34 mouse cellular contexts compared by ENCODE assay signal in genomic region chrX:7945618-7946017, GRCm38 (mm10). TPM values are rescaled to one million over a fixed set of nuclear protein-coding genes. Genes with fewer than 3 reads are reported as not detected.
DNase-seq lines count a peak whose midpoint lies in the region; ATAC-seq lines count a peak whose summit lies in the region.
"Had no signal": no experiment of that assay in that cellular context is flagged by ENCODE, and none has a peak within 500 bp of the region (broad histone marks: within the 10 kb centered on the region; RNA-seq: fewer than 3 reads in every experiment).

No protein-coding gene starts in this region.

- H3K27me3 ChIP-seq in kidney, embryonic 15.5 days: no peaks in the 10 kb centered on the region
- no peaks in the 10 kb centered on the region for H3K27me3 ChIP-seq in hindbrain, embryonic 10.5 days (ENCODE audit: insufficient read depth, poor library complexity, severe bottlenecking)
- H3K27me3 ChIP-seq in hindbrain, embryonic 11.5 days (ENCODE audit: control insufficient read depth, insufficient read depth, low read length): no peaks in the 10 kb centered on the region
- H3K27me3 ChIP-seq: CH12.LX; forebrain, embryonic 13.5 days had no signal

- no peak overlapping the region for H3K4me3 ChIP-seq in kidney, embryonic 15.5 days (replicated peaks)
- no peak overlapping the region for H3K4me3 ChIP-seq in hindbrain, embryonic 10.5 days
- H3K4me3 ChIP-seq in hindbrain, embryonic 11.5 days (ENCODE audit: low read depth, low read length): no peak overlapping the region
- H3K4me3 ChIP-seq: forebrain, embryonic 10.5 days; forebrain, embryonic 13.5 days had no signal

- H3K4me2 ChIP-seq in kidney, embryonic 15.5 days: peak overlapping the region; percentile 59; the same call in 1 of the 2 replicates
- H3K4me2 ChIP-seq in hindbrain, embryonic 11.5 days (replicated peaks; ENCODE audit: low read depth, low read length): no peak overlapping the region
- H3K4me2 ChIP-seq: forebrain, embryonic 13.5 days; heart, embryonic 11.5 days had no signal

- no peak for ATAC-seq in kidney, embryonic 15.5 days (replicated peaks; ENCODE audit: low FRiP score)
- ATAC-seq in hindbrain, embryonic 11.5 days (ENCODE audit: low FRiP score): no peak
- ATAC-seq: forebrain, embryonic 13.5 days; forebrain, embryonic 16.5 days; Patski had no signal

- intact Hi-C loops in gastrocnemius, postnatal 36 days (cut with DNase I): no loop called here

- H3K4me1 ChIP-seq in kidney, embryonic 15.5 days: 0 out of 2 replicates have a peak, but pooled peaks cover 6% of the 10 kb centered on the region
- H3K4me1 ChIP-seq in hindbrain, embryonic 10.5 days (replicated peaks): peaks cover 7% of the 10 kb centered on the region
- H3K4me1 ChIP-seq in hindbrain, embryonic 11.5 days (replicated peaks; ENCODE audit: control insufficient read depth, insufficient read depth, low read length): no peaks in the 10 kb centered on the region

- 0 out of 2 replicates have a peak overlapping the region, but pooled peaks have one; percentile 13 for H3K27ac ChIP-seq in kidney, embryonic 15.5 days
- no peak overlapping the region for H3K27ac ChIP-seq in hindbrain, embryonic 10.5 days
- H3K27ac ChIP-seq in hindbrain, embryonic 11.5 days (ENCODE audit: low read depth, low read length): no peak overlapping the region
- H3K27ac ChIP-seq: forebrain, embryonic 10.5 days; forebrain, embryonic 13.5 days; hindbrain, embryonic 14.5 days had no signal

- H3K9me3 ChIP-seq in kidney, embryonic 15.5 days (replicated peaks): no peaks in the 10 kb centered on the region
- peaks cover 9% of the 10 kb centered on the region; the same call in 1 of the 2 replicates for H3K9me3 ChIP-seq in hindbrain, embryonic 10.5 days
- no peaks in the 10 kb centered on the region for H3K9me3 ChIP-seq in hindbrain, embryonic 11.5 days (ENCODE audit: control insufficient read depth, low read length)
- H3K9me3 ChIP-seq: forebrain, embryonic 13.5 days; G1E had no signal

- 46% methylated on average over 8 of the region's 8 CpGs for WGBS in kidney, embryonic 15.5 days
- 69% methylated on average over 8 of the region's 8 CpGs for WGBS in hindbrain, embryonic 10.5 days
- 63% methylated on average over 8 of the region's 8 CpGs for WGBS in hindbrain, embryonic 11.5 days

- H3K36me3 ChIP-seq in kidney, embryonic 15.5 days: no peaks in the 10 kb centered on the region; the same call in 1 of the 2 replicates
- peaks cover 22% of the 10 kb centered on the region for H3K36me3 ChIP-seq in hindbrain, embryonic 10.5 days
- no peaks in the 10 kb centered on the region for H3K36me3 ChIP-seq in hindbrain, embryonic 11.5 days (ENCODE audit: control insufficient read depth, insufficient read depth, low read length)

- no peak overlapping the region for H3K9ac ChIP-seq in kidney, embryonic 15.5 days
- no peak overlapping the region for H3K9ac ChIP-seq in hindbrain, embryonic 11.5 days (ENCODE audit: low read depth, low read length)
- H3K9ac ChIP-seq: forebrain, embryonic 13.5 days; hindbrain, embryonic 14.5 days had no signal

- peak; percentile 13 for DNase-seq in kidney, adult 18-20 months
- no peak for DNase-seq in kidney, postnatal 4 days
- DNase-seq in kidney, adult 8-10 months: peak; percentile 21 to 48
- peak; percentile 24 to 62 for DNase-seq in kidney, postnatal 25 days
- DNase-seq in hindbrain, embryonic 10.5 days (ENCODE audit: low spot score): no peak
- DNase-seq in gastrocnemius, postnatal 36 days: no peak
- no peak for DNase-seq in hindbrain, embryonic 11.5 days (ENCODE audit: low spot score)
- DNase-seq: adrenal gland, postnatal 10 days; adrenal gland, postnatal 36 days; B cell, adult 2 months; cerebellum, adult 18-20 months; cerebellum, adult 9-10 months; cerebellum, postnatal 14 days; gastrocnemius, postnatal 10 days; heart, adult 11 months had no signal

RNA-seq across cellular contexts. Expression of gene Hdac6, which starts 2.1 kb away (rescaled TPM):
- polyA plus RNA-seq in kidney, embryonic 15.5 days (2015; fragmentation: Nextera tagmentation; extraction: Ambion mirVana): 49.2 and 59.6 TPM in 2 replicates
- 58.5 and 61.5 TPM in 2 replicates for polyA plus RNA-seq in hindbrain, embryonic 10.5 days (2016; fragmentation: Nextera tagmentation; extraction: Ambion mirVana)
- 1 to 10 TPM; 4.3 to 4.9 TPM for total RNA-seq in gastrocnemius, postnatal 36 days (2021)
- 46.0 and 48.5 TPM in 2 replicates for polyA plus RNA-seq in hindbrain, embryonic 11.5 days (2014; fragmentation: Nextera tagmentation; extraction: Ambion mirVana)

RNA-seq across cellular contexts. Expression of gene Eras, which starts 17.2 kb away (rescaled TPM):
- not detected in 2 replicates for polyA plus RNA-seq in kidney, embryonic 15.5 days (2015; fragmentation: Nextera tagmentation; extraction: Ambion mirVana)
- polyA plus RNA-seq in hindbrain, embryonic 10.5 days (2016; fragmentation: Nextera tagmentation; extraction: Ambion mirVana): not detected in 2 replicates
- not detected for total RNA-seq in gastrocnemius, postnatal 36 days (2021)
- polyA plus RNA-seq in hindbrain, embryonic 11.5 days (2014; fragmentation: Nextera tagmentation; extraction: Ambion mirVana): not detected in 2 replicates
- total RNA-seq: adrenal gland, adult 18-20 months; adrenal gland, postnatal 10 days; adrenal gland, postnatal 36 days; CH12.LX; G1E; gastrocnemius, adult 18-20 months; gastrocnemius, postnatal 10 days; gastrocnemius, postnatal 4 days; heart, adult 8-10 months; heart, postnatal 25 days; hematopoietic stem cell, adult 5-6 weeks had no signal
- polyA plus RNA-seq: embryonic facial prominence, embryonic 11.5 days; embryonic facial prominence, embryonic 14.5 days; forebrain, embryonic 13.5 days; forebrain, embryonic 16.5 days; G1E; heart, embryonic 11.5 days; heart, embryonic 14.5 days; heart, postnatal 0 days; hindbrain, embryonic 14.5 days; Patski had no signal

RNA-seq across cellular contexts. Expression of gene Pcsk1n, which starts 26.0 kb away (rescaled TPM):
- 1.7 and 7.7 TPM in 2 replicates for polyA plus RNA-seq in kidney, embryonic 15.5 days (2015; fragmentation: Nextera tagmentation; extraction: Ambion mirVana)
- polyA plus RNA-seq in hindbrain, embryonic 10.5 days (2016; fragmentation: Nextera tagmentation; extraction: Ambion mirVana): 7.8 and 39.8 TPM in 2 replicates
- total RNA-seq in gastrocnemius, postnatal 36 days (2021): not detected
- 23.9 and 25.9 TPM in 2 replicates for polyA plus RNA-seq in hindbrain, embryonic 11.5 days (2014; fragmentation: Nextera tagmentation; extraction: Ambion mirVana)
- total RNA-seq: CH12.LX; G1E; gastrocnemius, adult 18-20 months; hematopoietic stem cell, adult 5-6 weeks had no signal
- polyA plus RNA-seq: G1E, Patski had no signal

RNA-seq across cellular contexts. Expression of gene Gata1, which starts 32.3 kb away (rescaled TPM):
- 1.2 and 2.3 TPM in 2 replicates for polyA plus RNA-seq in kidney, embryonic 15.5 days (2015; fragmentation: Nextera tagmentation; extraction: Ambion mirVana)
- 5.3 and 7.4 TPM in 2 replicates for polyA plus RNA-seq in hindbrain, embryonic 10.5 days (2016; fragmentation: Nextera tagmentation; extraction: Ambion mirVana)
- total RNA-seq in gastrocnemius, postnatal 36 days (2021): not detected
- 3.9 and 4.9 TPM in 2 replicates for polyA plus RNA-seq in hindbrain, embryonic 11.5 days (2014; fragmentation: Nextera tagmentation; extraction: Ambion mirVana)
- total RNA-seq: adrenal gland, adult 18-20 months; gastrocnemius, adult 18-20 months had no signal
- polyA plus RNA-seq: forebrain, embryonic 16.5 days; hindbrain, embryonic 14.5 days; Patski had no signal

RNA-seq across cellular contexts. Expression of gene Gm10490, which starts 36.3 kb away (rescaled TPM):
- polyA plus RNA-seq in kidney, embryonic 15.5 days (2015; fragmentation: Nextera tagmentation; extraction: Ambion mirVana): not detected in 2 replicates
- not detected in 2 replicates for polyA plus RNA-seq in hindbrain, embryonic 10.5 days (2016; fragmentation: Nextera tagmentation; extraction: Ambion mirVana)
- not detected for total RNA-seq in gastrocnemius, postnatal 36 days (2021)
- not detected in 2 replicates for polyA plus RNA-seq in hindbrain, embryonic 11.5 days (2014; fragmentation: Nextera tagmentation; extraction: Ambion mirVana)
- total RNA-seq: adrenal gland, adult 18-20 months; adrenal gland, postnatal 10 days; adrenal gland, postnatal 36 days; CH12.LX; gastrocnemius, adult 18-20 months; gastrocnemius, postnatal 10 days; gastrocnemius, postnatal 4 days; heart, adult 8-10 months; heart, postnatal 25 days had no signal
- polyA plus RNA-seq: embryonic facial prominence, embryonic 11.5 days; embryonic facial prominence, embryonic 14.5 days; forebrain, embryonic 10.5 days; forebrain, embryonic 13.5 days; forebrain, embryonic 16.5 days; G1E; heart, embryonic 11.5 days; heart, embryonic 14.5 days; heart, postnatal 0 days; hindbrain, embryonic 14.5 days; Patski had no signal

Comparison
In these comparisons a context has a peak if more than half of its experiments do, and no peak if none do; other contexts are left out.
1. DNase-seq: peak in kidney, adult 18-20 months (single experiment), kidney, adult 8-10 months (2 of 2) and kidney, postnatal 25 days (2 of 2); none in kidney, postnatal 4 days (0 of 2), hindbrain, embryonic 10.5 days (single experiment), gastrocnemius, postnatal 36 days (0 of 2) and hindbrain, embryonic 11.5 days (single experiment).